Mouse (Mus musculus) olfactory bulb, adult 2 months (tissue): ENCODE results near the gene Zc3hav1. TPM values are rescaled to one million over a fixed set of nuclear protein-coding genes. Genes with fewer than 3 reads are reported as not detected.
A peak's percentile ranks its signal among the peaks of the same experiment; 100 is the strongest.

Experiments used
- H3K27ac ChIP-seq: fragments of 200-500 bp; 2 replicates; pipeline ENCODE4 v1.5.1; 2012; ENCODE audit warnings: low read depth, low read length; ENCODE audit not compliant: insufficient read depth
- H3K4me1 ChIP-seq: fragments of 200-500 bp; 2 replicates; pipeline ENCODE4 v1.6.1; 2012; ENCODE audit warnings: low read length; ENCODE audit not compliant: control insufficient read depth, insufficient read depth
- H3K4me3 ChIP-seq: fragments of 200-500 bp; 2 replicates; pipeline ENCODE4 v1.5.1; 2012; ENCODE audit warnings: mild to moderate bottlenecking, low read depth, low read length, moderate library complexity; ENCODE audit not compliant: insufficient read depth
- CTCF ChIP-seq: fragments of 200-500 bp; IDR thresholded peaks from 2 replicates; pipeline ENCODE4 v1.5.1; 2012; ENCODE audit warnings: low read depth, mild to moderate bottlenecking, low read length, moderate library complexity; ENCODE audit not compliant: insufficient read depth
- POLR2A ChIP-seq: fragments of 200-500 bp; IDR thresholded peaks from 2 replicates; pipeline ENCODE4 v1.6.1; 2012; ENCODE audit warnings: mild to moderate bottlenecking, low read depth, low read length, moderate library complexity; ENCODE audit not compliant: insufficient read depth
- WGBS: fragments of 180-500 bp; shearing (Covaris S2); methylation state at CpG from one replicate; pipeline ENCODE4 v1.1.7; 2018; 5-methylcytosine and 5-hydroxymethylcytosine counted together
- polyA plus RNA-seq: library from polyadenylated mRNA; stranded (reverse); fragments of >200 nt; gene quantifications from 2 replicates; pipeline ENCODE4 v1.2.4, GENCODE M21; 2012; ENCODE audit warnings: low replicate concordance; ENCODE audit not compliant: missing spikeins, insufficient read depth, insufficient read length

Gene Zc3hav1
- polyA plus RNA-seq, 1 experiment = not detected

DNA sequence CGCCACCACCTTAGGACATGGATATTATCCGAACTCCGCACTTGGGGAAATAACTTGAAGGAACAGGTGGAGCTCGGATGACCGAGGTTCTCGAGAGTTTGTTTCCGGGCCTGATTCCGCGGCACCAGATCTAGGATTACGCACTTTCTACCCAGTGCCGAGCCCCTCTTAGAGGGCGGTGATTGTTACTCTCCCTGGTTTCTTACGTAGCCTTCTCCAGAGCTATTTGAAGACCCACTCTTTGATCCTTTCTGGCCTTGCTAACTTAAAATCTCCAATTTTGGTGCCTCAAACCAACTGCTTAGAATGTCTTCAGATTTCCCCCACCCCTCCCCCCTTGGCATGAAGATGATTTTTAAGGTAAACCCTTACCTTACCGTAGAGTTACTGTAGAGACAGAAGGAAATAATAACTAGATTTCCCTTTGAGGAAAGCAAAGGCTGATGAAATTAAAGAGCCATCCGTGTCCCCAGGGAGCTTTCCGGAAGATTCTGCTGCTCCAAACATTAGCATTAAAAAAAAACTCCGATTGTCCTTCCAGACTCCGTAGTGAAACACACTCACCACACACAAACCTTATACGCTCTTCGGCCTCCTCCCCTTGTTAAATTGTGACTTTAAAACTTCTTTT lies 435 bp upstream of the Zc3hav1 start:
- Histone ChIP-seq H3K4me3 (peak overlapping the region; percentile 54), H3K27ac (no peak overlapping the region), H3K4me1 (peaks cover 10% of the 10 kb centered on the region; the same call in 1 of the 2 replicates)
- no peak for TF ChIP-seq POLR2A
- TF ChIP-seq CTCF = no peak
- WGBS = 7% methylated on average over 20 of the region's 20 CpGs

DNA sequence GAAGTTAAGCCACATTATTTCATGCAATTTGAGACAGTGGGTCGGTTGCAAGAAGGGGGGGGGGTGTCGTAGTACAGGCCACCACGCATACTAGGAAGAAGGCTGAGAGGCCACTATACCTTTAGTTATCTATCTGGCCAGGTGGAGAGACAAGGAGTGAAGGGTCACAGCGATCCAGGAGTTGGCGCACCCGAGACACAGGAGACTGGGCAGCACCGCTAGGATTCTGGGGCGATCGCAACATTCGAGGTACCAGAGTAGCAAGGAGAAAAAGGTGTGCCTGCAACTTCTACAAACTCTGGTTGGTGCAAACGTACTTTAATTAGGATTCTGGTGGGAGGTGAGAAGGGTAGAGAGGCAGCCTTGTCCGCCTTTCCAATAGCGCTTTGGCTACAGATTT lies 1.2 kb downstream of the Zc3hav1 start:
- H3K4me3 ChIP-seq = no peak overlapping the region
- TF ChIP-seq CTCF = no peak
- TF ChIP-seq POLR2A = no peak
- 24% methylated on average over 13 of the region's 13 CpGs for WGBS
- H3K4me1 ChIP-seq = peaks cover 10% of the 10 kb centered on the region; the same call in 1 of the 2 replicates
- H3K27ac ChIP-seq = no peak overlapping the region

DNA sequence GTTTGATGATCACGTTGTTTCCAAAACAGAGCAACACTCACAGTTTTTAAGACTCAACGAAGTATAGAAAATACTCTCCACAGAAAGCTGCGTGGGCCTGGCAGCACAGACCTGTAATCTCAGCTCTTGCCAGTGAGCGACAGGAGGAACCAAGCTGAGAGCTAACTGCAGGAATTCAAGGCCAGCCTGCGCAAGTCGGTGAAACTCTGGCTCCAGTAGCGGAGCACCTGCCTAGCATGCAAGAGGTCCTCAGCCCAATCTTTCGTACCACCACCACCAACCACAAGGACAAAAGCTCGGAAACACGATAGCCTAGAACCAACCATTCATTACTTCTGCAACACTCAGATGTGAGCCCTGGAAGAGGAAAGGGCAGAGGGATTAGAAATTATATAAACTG lies 2.0 kb downstream of the Zc3hav1 start:
- H3K4me3 ChIP-seq = no peak overlapping the region
- WGBS = 38% methylated on average over 10 of the region's 10 CpGs
- TF ChIP-seq CTCF = no peak
- TF ChIP-seq POLR2A = no peak
- peaks cover 10% of the 10 kb centered on the region; the same call in 1 of the 2 replicates for H3K4me1 ChIP-seq
- no peak overlapping the region for H3K27ac ChIP-seq

DNA sequence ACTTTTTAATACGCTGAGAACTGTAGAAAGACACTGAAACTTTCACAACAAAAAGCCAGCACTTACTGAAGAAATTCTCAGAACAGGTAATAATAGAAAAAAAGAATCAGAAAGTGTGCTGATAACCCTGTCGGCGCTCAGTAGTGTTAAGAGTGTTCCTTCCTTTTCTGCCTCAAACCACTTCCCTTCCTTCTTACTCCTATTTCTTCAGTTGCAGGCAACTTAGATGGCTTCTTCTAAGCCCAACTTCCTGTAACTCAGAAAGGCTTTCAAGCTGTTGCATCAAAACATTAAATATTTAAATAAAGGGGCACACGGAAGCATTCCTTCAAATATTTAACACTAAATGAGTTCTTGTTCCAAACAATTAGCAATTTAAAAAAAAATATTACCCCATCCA lies 2.5 kb downstream of the Zc3hav1 start:
- WGBS = 66% methylated on average over 4 of the region's 4 CpGs
- Histone ChIP-seq H3K4me1 (peaks cover 10% of the 10 kb centered on the region; the same call in 1 of the 2 replicates), H3K27ac (no peak overlapping the region), H3K4me3 (no peak overlapping the region)
- no peak for TF ChIP-seq POLR2A
- no peak for TF ChIP-seq CTCF

DNA sequence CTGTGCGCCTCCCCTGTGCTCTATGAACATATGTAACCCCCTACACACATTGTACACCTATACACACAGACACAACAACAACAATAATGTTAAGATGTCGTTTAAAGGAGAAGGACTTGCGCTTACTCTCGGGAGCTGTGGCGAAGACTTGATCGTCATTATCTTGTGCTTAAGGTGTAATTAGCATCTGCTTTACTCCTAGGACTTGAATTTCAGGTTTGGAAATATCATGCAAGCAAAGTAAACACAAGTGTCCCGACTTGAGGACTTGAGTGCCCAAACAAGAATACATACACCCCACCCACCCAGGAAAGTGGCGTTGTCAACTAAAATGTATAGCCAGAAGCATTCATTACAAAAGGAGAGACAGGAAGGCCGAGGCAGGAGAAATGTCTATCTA lies 4.6 kb downstream of the Zc3hav1 start:
- TF ChIP-seq CTCF (no peak), POLR2A (no peak)
- Histone ChIP-seq H3K4me3 (no peak overlapping the region), H3K4me1 (peaks cover 8% of the 10 kb centered on the region; the same call in 1 of the 2 replicates), H3K27ac (no peak overlapping the region)
- WGBS = 72% methylated on average over 9 of the region's 9 CpGs

DNA sequence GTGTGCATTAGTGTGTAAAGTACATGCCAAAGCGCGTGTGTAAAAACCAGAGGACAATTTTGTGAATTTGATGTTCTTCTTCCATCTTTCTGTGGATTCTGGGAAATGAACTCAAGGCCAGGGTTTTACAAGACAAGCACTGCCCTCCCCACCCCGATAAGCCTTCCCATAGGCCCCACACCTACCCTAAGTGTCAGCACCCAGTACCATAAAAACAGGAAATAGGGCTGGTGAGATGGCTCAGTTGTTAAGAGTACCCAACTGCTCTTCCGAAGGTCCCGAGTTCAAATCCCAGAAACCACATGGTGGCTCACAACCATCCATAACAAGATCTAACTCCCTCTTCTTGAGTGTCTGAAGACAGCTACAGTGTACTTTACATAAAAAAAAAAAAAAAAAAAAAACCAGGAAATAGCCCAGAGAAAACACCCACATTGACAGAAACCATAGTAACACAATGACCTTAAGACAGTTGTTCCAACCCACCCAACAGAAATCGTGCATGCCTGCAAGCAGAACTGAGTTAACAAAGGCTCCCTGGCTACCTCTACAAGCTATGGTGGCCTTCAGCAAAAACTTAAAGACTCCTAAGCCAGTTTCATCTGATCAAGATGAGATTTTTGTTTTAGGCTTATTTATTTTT lies 5.5 kb downstream of the Zc3hav1 start:
- Histone ChIP-seq H3K27ac (no peak overlapping the region), H3K4me3 (no peak overlapping the region), H3K4me1 (peaks cover 2% of the 10 kb centered on the region; the same call in 1 of the 2 replicates)
- WGBS = 91% methylated on average over 6 of the region's 6 CpGs
- TF ChIP-seq CTCF = no peak
- no peak for TF ChIP-seq POLR2A

DNA sequence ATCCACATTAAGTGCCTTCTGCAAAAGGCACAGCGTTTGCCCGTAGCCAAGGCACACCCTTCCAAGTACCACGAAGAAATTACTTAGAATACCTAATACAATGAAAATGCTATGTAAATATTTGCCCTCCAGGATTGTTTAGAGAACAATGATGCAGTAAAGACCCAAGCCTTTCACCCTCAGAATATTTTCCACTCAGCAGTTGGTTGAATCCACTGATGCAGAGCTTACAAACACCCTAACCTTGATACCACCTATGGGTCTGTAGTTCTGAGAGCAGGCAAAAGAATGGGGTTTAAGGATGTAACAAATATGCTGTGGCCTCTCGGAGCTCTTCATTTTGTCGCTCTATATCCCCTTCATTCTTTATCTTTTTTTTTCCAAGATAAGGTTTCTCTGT lies 6.5 kb downstream of the Zc3hav1 start:
- Histone ChIP-seq H3K4me3 (no peak overlapping the region), H3K4me1 (peaks cover 2% of the 10 kb centered on the region; the same call in 1 of the 2 replicates)
- WGBS = 83% methylated on average over 5 of the region's 5 CpGs

DNA sequence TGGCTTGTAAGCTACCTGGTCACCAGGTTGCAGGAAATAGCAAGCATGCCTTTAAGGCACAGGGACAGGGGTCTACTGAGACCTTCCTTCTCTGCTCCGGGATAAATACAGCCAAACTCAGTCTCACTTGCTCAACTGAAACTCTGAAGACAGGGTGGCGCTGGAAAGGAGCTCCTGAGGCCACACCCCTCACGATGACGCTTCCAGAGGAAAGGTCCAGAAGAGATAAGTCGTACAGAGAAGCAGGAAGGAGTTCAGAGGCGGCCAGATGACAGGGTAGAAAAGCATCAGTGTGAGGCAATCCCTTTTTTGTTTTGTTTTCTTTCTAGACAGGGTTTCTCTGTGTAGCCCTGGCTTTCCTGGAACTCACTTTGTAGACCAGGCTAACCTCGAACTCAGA lies 8.6 kb downstream of the Zc3hav1 start:
- 66% methylated on average over 7 of the region's 7 CpGs for WGBS
- TF ChIP-seq POLR2A (no peak), CTCF (no peak)
- no peak overlapping the region for H3K4me3 ChIP-seq
- no peaks in the 10 kb centered on the region for H3K4me1 ChIP-seq
- no peak overlapping the region for H3K27ac ChIP-seq

More for the DNA sequence above, 6.5 kb downstream of the Zc3hav1 start:
- TF ChIP-seq CTCF (no peak), POLR2A (no peak)
- H3K27ac ChIP-seq = no peak overlapping the region

DNA sequence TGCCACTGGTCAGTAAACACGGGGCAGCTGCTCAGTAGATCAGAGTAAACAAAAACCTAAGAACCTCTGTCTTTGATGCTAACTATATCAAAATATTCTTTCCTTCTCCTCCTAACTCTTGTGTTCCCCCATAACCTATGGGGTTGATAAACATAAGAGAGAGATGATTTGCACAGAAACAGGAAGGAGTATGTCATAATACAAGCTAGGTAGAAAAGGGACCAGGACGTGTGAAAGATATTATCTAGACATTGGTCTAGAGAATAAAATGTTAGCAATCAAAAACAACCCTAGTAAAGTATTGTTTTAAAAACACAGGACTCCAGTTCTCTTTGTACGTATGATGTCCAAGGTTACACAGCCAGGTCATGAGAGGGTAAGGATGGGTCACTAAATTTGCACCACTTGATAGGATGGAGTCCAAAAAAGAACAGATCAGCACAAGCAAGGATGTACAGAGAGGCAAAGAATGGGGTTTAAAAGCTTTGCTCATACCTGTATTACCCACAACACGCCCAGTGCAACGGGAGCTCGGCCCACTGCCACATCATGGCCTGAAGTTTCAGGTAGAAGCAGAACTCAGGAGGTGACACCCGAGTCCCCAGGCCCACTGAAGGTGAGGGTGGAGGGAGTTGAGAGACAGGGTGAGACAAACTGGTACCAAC lies 10.3 kb downstream of the Zc3hav1 start:
- no peak for TF ChIP-seq CTCF
- TF ChIP-seq POLR2A = no peak
- H3K27ac ChIP-seq = no peak overlapping the region
- H3K4me1 ChIP-seq = no peaks in the 10 kb centered on the region
- WGBS = 86% methylated on average over 7 of the region's 7 CpGs
- no peak overlapping the region for H3K4me3 ChIP-seq
